Mouse (Mus musculus) thymus, adult 2 months (tissue): ENCODE data around the gene Mfap4. TPM values are rescaled to one million over a fixed set of nuclear protein-coding genes. Genes with fewer than 3 reads are reported as not detected.

Source experiments
- DNase-seq: peaks from one replicate; pipeline ENCODE4 v3.0.0; 2021
- H3K27ac ChIP-seq: fragments of 200-500 bp; 2 replicates; pipeline ENCODE4 v1.5.1; 2012; ENCODE audit warnings: low read length, control low read depth; ENCODE audit not compliant: control insufficient read depth, insufficient read depth
- H3K27me3 ChIP-seq: fragments of 200-500 bp; 2 replicates; pipeline ENCODE4 v1.6.1; 2012; ENCODE audit warnings: mild to moderate bottlenecking, low read length, moderate library complexity, mixed read lengths; ENCODE audit not compliant: control insufficient read depth, insufficient read depth
- H3K36me3 ChIP-seq: fragments of 200-500 bp; 2 replicates; pipeline ENCODE4 v1.6.1; 2012; ENCODE audit warnings: mild to moderate bottlenecking, low read length, moderate library complexity; ENCODE audit not compliant: control insufficient read depth, insufficient read depth
- H3K4me1 ChIP-seq: fragments of 200-500 bp; replicated peaks from 2 replicates; pipeline ENCODE4 v1.6.1; 2012; ENCODE audit warnings: low read length; ENCODE audit not compliant: control insufficient read depth, insufficient read depth
- H3K4me3 ChIP-seq: fragments of 200-500 bp; 2 replicates; pipeline ENCODE4 v1.5.1; 2012; ENCODE audit warnings: mild to moderate bottlenecking, low read length, control low read depth, moderate library complexity; ENCODE audit not compliant: control insufficient read depth, insufficient read depth
- CTCF ChIP-seq: fragments of 200-500 bp; IDR thresholded peaks from 2 replicates; pipeline ENCODE4 v1.5.1; 2012; ENCODE audit warnings: mild to moderate bottlenecking, control low read depth, low read length, moderate library complexity, borderline replicate concordance; ENCODE audit not compliant: control insufficient read depth, poor library complexity, insufficient read depth; ENCODE audit errors: extremely low read depth
- POLR2A ChIP-seq: fragments of 200-500 bp; IDR thresholded peaks from 2 replicates; pipeline ENCODE4 v1.6.1; 2012; ENCODE audit warnings: mild to moderate bottlenecking, low read length, control low read depth, moderate library complexity; ENCODE audit not compliant: control insufficient read depth, poor library complexity, insufficient read depth; ENCODE audit errors: extremely low read depth
- WGBS: fragments of 180-500 bp; shearing (Covaris S2); methylation state at CpG from one replicate; pipeline ENCODE4 v1.1.7; 2018; 5-methylcytosine and 5-hydroxymethylcytosine counted together
- polyA plus RNA-seq: library from polyadenylated mRNA; depleted of rRNA; stranded (reverse); fragments of >200 nt; gene quantifications from 2 replicates; pipeline ENCODE4 v1.2.3, GENCODE M21; 2012

Gene Mfap4
- polyA plus RNA-seq, 1 experiment = 21.9 TPM

DNA sequence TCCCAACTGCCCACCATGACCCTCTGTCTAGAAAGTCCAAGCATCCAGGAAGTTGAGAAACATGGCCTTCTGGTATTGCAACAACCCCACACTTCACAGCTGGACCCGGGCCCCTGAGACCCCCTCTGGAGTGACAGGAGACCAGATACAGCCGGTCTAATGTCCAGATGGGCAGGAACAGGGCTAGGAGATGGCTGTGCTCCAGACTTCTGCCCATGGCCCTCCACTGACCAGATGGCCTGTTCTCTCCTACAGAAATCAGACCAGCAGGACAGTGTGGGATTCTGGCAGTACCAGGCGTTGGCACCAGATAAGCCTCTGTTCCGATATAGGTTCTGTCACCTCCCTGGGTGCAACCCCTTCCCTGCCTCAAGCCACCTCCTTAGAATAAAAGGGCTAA, 16.7 kb upstream of the Mfap4 start:
- no peak overlapping the region for H3K4me3 ChIP-seq
- H3K27me3 ChIP-seq = no peaks in the 10 kb centered on the region
- DNase-seq = no peak
- WGBS = 95% methylated on average over 4 of the region's 4 CpGs
- no peak for TF ChIP-seq POLR2A
- TF ChIP-seq CTCF = no peak
- no peaks in the 10 kb centered on the region for H3K4me1 ChIP-seq
- H3K27ac ChIP-seq = no peak overlapping the region
- H3K36me3 ChIP-seq = no peaks in the 10 kb centered on the region

DNA sequence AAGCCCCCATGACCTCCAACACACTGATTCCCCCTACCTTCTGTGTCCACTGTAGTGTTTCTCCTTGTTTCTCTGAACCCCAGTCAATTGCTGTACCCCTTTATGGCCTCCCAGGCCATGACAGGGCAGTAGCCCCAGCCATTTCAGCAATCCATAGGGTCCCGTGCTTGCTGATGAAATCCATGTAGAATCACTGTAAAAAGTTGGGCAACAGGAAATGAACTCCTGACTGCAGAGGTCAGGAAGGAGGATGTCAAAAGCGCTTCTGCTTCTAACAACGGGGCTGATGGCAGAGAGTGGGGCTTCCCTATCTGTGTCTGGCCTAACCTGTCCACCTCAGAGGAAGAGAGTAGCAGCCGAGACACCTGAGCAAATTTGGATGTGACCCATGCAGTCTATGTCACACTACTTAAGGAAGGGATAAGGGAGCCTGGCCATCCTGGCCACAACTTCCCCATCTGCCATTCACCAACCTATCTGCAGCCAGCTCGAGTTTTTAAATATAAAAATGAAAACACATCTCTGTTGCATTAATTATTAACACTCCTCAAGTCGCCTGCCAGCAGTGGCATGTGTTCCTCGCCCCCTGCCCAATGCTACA, 15.8 kb upstream of the Mfap4 start:
- WGBS = 40% methylated on average over 7 of the region's 7 CpGs
- no peak for DNase-seq
- no peaks in the 10 kb centered on the region for H3K27me3 ChIP-seq
- no peaks in the 10 kb centered on the region for H3K36me3 ChIP-seq
- no peaks in the 10 kb centered on the region for H3K4me1 ChIP-seq
- no peak overlapping the region for H3K27ac ChIP-seq
- TF ChIP-seq CTCF (no peak), POLR2A (no peak)
- H3K4me3 ChIP-seq = no peak overlapping the region

DNA sequence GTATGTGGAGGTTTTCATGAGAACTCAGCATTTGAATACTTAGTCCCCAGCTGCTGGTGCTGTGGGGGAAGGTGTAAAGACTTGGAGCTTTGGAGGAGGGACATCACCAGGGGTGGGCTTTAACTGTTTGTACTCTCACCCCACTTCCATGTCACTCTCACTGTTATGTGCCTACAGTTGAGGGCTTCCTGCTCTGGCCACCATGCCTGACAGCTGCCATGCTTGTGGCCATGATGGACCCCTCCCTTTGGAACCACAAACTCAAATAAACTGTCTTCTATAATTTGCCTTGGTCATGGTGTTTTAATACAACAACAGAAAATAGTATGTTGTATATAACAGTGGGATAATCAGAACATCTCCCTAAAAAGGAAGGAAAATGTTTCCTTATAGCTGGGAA, 14.4 kb upstream of the Mfap4 start:
- Histone ChIP-seq H3K4me3 (no peak overlapping the region), H3K27me3 (no peaks in the 10 kb centered on the region), H3K4me1 (no peaks in the 10 kb centered on the region), H3K36me3 (no peaks in the 10 kb centered on the region), H3K27ac (no peak overlapping the region)
- DNase-seq = no peak
- TF ChIP-seq CTCF (no peak), POLR2A (no peak)

DNA sequence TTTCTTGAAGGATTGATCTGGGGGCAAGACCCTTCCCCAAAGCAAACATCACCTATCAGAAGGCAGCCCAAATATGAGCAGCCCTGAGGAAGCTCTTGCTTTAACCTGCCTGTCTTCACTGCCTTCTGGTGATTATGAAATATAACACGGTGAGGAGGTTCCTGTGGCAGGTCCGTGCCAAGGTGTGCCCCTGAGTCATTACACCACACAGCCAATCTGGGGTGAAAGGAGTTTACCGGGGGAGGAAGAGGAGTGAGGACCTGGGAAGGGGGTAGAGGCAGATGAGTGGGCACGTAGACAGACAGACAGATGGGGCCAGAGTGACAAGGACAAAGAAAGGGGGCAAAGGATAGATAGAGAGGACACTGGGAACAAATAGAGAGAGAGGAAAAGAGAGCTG, 11.6 kb upstream of the Mfap4 start:
- TF ChIP-seq POLR2A (no peak), CTCF (no peak)
- H3K36me3 ChIP-seq = no peaks in the 10 kb centered on the region
- H3K27ac ChIP-seq = no peak overlapping the region
- DNase-seq = no peak
- H3K27me3 ChIP-seq = no peaks in the 10 kb centered on the region
- no peak overlapping the region for H3K4me3 ChIP-seq
- WGBS = 57% methylated on average over 4 of the region's 4 CpGs
- H3K4me1 ChIP-seq = no peaks in the 10 kb centered on the region

DNA sequence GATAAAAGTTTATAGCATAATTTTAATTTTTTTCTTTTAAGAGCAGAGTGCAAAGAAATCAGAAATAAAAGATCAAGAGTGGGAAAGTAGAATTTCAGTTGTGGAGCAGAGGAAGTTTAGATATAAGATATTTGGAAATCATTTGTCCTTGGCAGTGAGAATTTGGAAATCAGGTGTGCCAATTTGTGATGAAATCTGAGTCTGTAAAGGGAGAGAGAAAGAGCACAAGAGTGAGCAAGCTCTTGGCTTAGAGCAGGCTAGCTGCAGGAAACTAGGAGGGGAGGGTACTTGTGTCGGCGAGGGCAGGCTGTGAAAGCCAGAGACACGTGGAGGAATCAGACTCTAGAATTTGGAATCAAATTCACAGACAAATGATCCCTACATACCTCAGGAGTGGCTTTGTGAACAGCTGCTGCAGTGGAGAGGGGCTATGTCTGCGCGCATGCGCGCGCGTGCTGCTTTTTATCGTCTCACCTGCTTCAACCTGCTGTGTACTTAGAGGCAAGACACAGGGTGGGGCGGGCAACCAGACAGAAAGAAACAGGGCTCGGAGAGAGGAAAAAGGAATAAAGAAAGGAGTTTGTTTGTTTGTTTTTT, 8.3 kb upstream of the Mfap4 start:
- Histone ChIP-seq H3K27ac (no peak overlapping the region), H3K4me1 (peaks cover 8% of the 10 kb centered on the region), H3K27me3 (no peaks in the 10 kb centered on the region), H3K36me3 (no peaks in the 10 kb centered on the region), H3K4me3 (no peak overlapping the region)
- DNase-seq = no peak
- 71% methylated on average over 12 of the region's 12 CpGs for WGBS
- TF ChIP-seq POLR2A (no peak), CTCF (no peak)

DNA sequence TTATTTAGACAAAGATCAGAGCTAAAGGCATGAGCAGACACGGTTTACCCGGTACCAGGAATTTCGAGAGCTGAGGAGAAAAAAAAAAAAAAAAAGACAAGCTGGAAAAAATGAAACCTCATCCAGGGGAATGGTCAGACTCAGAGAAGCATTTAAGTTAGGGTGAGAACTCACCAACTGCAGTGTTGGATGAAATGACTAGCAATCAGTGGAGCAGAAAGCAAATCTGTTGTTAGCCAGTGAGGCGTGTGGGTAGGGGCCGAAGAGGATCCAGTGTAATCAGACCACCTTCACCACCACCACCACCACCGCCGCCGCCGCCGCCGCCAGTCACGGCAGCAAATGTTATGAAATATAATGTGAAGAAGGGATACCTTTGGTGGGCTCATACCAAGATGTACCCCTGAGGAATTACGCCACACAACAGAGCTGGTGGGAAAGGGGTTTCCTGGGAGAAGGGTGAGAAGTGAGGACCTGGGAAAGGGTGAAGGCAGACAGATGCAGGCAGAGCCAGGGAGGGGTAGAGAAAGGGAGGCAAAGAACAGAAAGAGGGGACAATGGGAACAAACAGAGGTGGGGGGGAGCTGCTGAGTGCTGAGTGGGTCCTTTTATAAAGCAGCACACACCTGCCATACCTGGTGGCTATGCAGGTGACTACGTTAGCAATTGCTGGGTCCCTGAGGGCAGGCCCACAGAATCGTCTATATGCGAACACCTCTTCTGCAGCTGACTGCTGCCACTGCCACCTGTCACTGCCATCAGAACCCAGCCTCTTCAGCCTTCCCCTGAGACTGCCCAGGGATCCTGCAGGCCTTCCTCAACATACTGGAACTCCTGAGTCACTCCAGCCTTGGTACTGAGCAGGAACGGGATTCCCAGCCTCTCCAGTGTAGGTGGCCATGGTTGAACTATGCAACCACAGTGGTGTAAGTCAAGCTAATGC, 7.4 kb upstream of the Mfap4 start:
- 84% methylated on average over 17 of the region's 17 CpGs for WGBS
- Histone ChIP-seq H3K36me3 (no peaks in the 10 kb centered on the region), H3K27me3 (no peaks in the 10 kb centered on the region), H3K4me3 (no peak overlapping the region), H3K4me1 (peaks cover 10% of the 10 kb centered on the region), H3K27ac (no peak overlapping the region)
- TF ChIP-seq POLR2A = no peak
- no peak for TF ChIP-seq CTCF
- no peak for DNase-seq
